Mouse (Mus musculus): ENCODE data around the gene Dctn1. TPM values are rescaled to one million over a fixed set of nuclear protein-coding genes. Genes with fewer than 3 reads are reported as not detected.

The Dctn1 gene
- polyA plus RNA-seq, 1 experiment from 2014 or later: 158 TPM

DNA sequence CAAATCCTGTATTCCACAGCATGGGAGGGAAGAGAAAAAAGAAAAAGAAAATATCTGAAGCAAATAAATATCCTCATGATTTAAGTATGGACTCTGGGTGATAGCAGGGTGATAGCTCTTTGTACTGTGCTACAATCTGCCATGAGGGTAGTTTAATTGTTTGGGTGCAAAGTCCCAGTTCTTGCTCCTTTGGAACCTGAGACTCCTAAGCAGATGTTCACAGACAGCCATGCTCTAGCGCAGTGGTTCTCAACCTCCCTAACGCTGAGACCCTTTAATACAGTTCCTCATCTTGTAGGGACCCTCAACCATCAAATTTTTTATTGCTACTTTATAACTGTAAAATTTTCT is 42.3 kb downstream of the Dctn1 start:
- no peak overlapping the region for H3K27ac ChIP-seq
- no peak overlapping the region for H3K4me2 ChIP-seq (replicated peaks)
- no peaks in the 10 kb centered on the region for H3K36me3 ChIP-seq
- H3K27me3 ChIP-seq: no peaks in the 10 kb centered on the region
- no peak overlapping the region for H3K9ac ChIP-seq
- no peak for ATAC-seq (ENCODE audit: low FRiP score)
- peaks cover 18% of the 10 kb centered on the region for H3K4me1 ChIP-seq
- H3K4me3 ChIP-seq: no peak overlapping the region
- H3K9me3 ChIP-seq (replicated peaks): no peaks in the 10 kb centered on the region
- 85% methylated on average over 2 of the region's 2 CpGs for WGBS

- no peak overlapping the region for H3K27ac ChIP-seq
- peaks cover 23% of the 10 kb centered on the region for H3K4me1 ChIP-seq
- ATAC-seq (ENCODE audit: low FRiP score): no peak
- H3K4me2 ChIP-seq (replicated peaks): no peak overlapping the region
- no peak overlapping the region for H3K9ac ChIP-seq
- H3K27me3 ChIP-seq: no peaks in the 10 kb centered on the region
- H3K4me3 ChIP-seq: no peak overlapping the region
- WGBS: 45% methylated on average over 2 of the region's 2 CpGs
- no peaks in the 10 kb centered on the region for H3K9me3 ChIP-seq (replicated peaks)
- H3K36me3 ChIP-seq: no peaks in the 10 kb centered on the region
Measured at GRCm38 (mm10) chr6:83210495-83210894, 44.8 kb downstream of the Dctn1 start.

GRCm38 (mm10) chr6:83211526-83211925 is 45.8 kb downstream of the Dctn1 start:
- Histone ChIP-seq H3K4me2 (replicated peaks) (no peak overlapping the region), H3K27ac (peak overlapping the region; percentile 23; the same call in 1 of the 2 replicates)

GRCm38 (mm10) chr6:83215002-83215666 is 49.4 kb downstream of the Dctn1 start:
- H3K9me3 ChIP-seq (replicated peaks): no peaks in the 10 kb centered on the region
- H3K36me3 ChIP-seq: no peaks in the 10 kb centered on the region
- peaks cover 21% of the 10 kb centered on the region for H3K4me1 ChIP-seq
- peak; percentile 82 for ATAC-seq (ENCODE audit: low FRiP score)
- no peak overlapping the region for H3K27ac ChIP-seq
- no peaks in the 10 kb centered on the region for H3K27me3 ChIP-seq
- no peak overlapping the region for H3K4me2 ChIP-seq (replicated peaks)
- H3K9ac ChIP-seq: no peak overlapping the region
- no peak overlapping the region for H3K4me3 ChIP-seq
- 21% methylated on average over 7 of the region's 7 CpGs for WGBS

More at GRCm38 (mm10) chr6:83211526-83211925, 45.8 kb downstream of the Dctn1 start:
- no peak overlapping the region for H3K4me3 ChIP-seq
- peak; percentile 32 for ATAC-seq (ENCODE audit: low FRiP score)
- 21% methylated on average over 5 of the region's 5 CpGs for WGBS
- peaks cover 25% of the 10 kb centered on the region for H3K4me1 ChIP-seq
- no peak overlapping the region for H3K9ac ChIP-seq
- H3K9me3 ChIP-seq (replicated peaks): no peaks in the 10 kb centered on the region
- no peaks in the 10 kb centered on the region for H3K36me3 ChIP-seq
- H3K27me3 ChIP-seq: no peaks in the 10 kb centered on the region

DNA sequence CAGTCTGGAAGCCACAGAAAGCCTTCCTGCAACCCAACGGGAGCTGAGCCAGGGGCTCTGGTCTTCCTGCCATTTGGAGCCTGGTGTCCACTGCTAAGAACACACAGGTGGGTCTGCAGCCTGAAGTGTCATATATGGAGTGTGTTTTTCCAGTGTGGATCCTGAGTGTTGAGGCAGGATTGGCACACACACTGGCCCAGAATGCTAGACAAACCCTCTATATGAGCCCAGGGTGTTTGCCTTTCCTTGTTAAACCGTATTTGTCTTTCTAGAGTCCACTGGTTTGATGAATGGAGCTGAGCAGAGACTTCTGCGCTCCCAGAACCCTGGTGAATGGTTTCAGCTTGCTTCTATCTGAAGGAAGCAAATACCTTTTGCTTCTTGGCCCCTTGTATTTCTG is 54.1 kb downstream of the Dctn1 start, which contains the start of gene Slc4a5:
Gene Slc4a5 (plus strand): TSS at position 15 of the 400 bp plus-strand sequence.
- Histone ChIP-seq H3K4me1 (peaks cover 7% of the 10 kb centered on the region; the same call in 1 of the 2 replicates), H3K4me2 (replicated peaks) (no peak within 1 kb of the TSS)
- 78% methylated on average over 3 of the region's 3 CpGs for WGBS

DNA sequence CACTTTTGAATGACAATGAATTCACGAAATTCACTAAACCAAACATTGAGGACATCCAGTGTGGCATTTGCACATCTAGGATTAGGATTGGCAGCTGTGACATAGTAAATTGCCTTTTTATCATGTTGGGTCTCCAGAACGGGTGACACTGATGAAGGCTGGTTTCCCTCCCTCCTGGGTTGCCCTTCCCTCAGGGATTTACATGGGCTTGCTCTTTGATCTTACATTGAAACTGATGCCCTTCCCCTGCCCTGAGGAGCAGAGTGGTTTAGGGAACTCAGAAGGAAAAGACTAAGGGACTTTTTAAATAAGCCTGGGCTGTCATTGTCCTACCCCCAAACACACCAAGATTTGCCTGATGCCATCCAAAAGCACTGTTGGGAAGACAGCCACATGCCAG is 65.8 kb downstream of the Dctn1 start:
- H3K9ac ChIP-seq: no peak overlapping the region
- H3K9me3 ChIP-seq (replicated peaks): no peaks in the 10 kb centered on the region
- H3K4me1 ChIP-seq: peaks cover 12% of the 10 kb centered on the region
- no peak overlapping the region for H3K27ac ChIP-seq
- H3K4me2 ChIP-seq (replicated peaks): no peak overlapping the region
- no peak overlapping the region for H3K4me3 ChIP-seq
- 47% methylated on average over 2 of the region's 2 CpGs for WGBS
- peaks cover 26% of the 10 kb centered on the region; the same call in 1 of the 2 replicates for H3K27me3 ChIP-seq
- no peak for ATAC-seq (ENCODE audit: low FRiP score)
- no peaks in the 10 kb centered on the region for H3K36me3 ChIP-seq

More for the DNA sequence above, 54.1 kb downstream of the Dctn1 start, which contains the start of gene Slc4a5:
- no peaks in the 10 kb centered on the region for H3K9me3 ChIP-seq (replicated peaks)
- ATAC-seq (ENCODE audit: low FRiP score): no peak
- H3K36me3 ChIP-seq: no peaks in the 10 kb centered on the region
- H3K9ac ChIP-seq: no peak within 1 kb of the TSS
- H3K27ac ChIP-seq: no peak within 1 kb of the TSS
- H3K4me3 ChIP-seq: no peak within 1 kb of the TSS
- H3K27me3 ChIP-seq: no peaks in the 10 kb centered on the region

DNA sequence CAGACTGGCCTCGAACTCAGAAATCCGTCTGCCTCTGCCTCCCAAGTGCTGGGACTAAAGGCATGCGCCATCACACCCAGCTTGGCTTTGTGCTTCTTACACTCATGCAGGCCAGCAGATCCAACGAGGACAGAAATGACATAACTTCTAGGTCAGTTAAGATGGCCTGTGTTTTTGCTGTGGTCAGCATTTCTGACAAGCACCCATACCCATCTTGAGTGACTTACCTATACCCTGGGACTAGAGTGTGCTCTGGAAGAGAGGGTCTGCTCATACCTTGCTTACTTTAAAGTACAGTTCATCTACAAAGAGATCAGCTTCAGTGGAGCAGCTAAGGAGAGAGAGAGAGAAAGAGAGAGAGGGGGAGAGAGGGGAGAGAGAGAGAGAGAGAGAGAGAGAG is 67.6 kb downstream of the Dctn1 start:
- Histone ChIP-seq H3K9me3 (replicated peaks) (no peaks in the 10 kb centered on the region), H3K4me2 (replicated peaks) (no peak overlapping the region), H3K4me3 (no peak overlapping the region), H3K4me1 (peaks cover 20% of the 10 kb centered on the region), H3K27me3 (peaks cover 34% of the 10 kb centered on the region), H3K9ac (no peak overlapping the region), H3K36me3 (no peaks in the 10 kb centered on the region), H3K27ac (no peak overlapping the region)
- no peak for ATAC-seq (ENCODE audit: low FRiP score)
- 86% methylated on average over 4 of the region's 4 CpGs for WGBS

- Histone ChIP-seq H3K4me3 (no peak overlapping the region; the same call in 1 of the 2 replicates), H3K9me3 (replicated peaks) (no peaks in the 10 kb centered on the region), H3K36me3 (no peaks in the 10 kb centered on the region), H3K9ac (peak overlapping the region; percentile 41; the same call in 1 of the 2 replicates), H3K4me1 (peaks cover 20% of the 10 kb centered on the region), H3K27ac (0 out of 2 replicates have a peak overlapping the region, but pooled peaks have one; percentile 3), H3K4me2 (replicated peaks) (peak overlapping the region; percentile 32), H3K27me3 (peaks cover 41% of the 10 kb centered on the region)
- ATAC-seq (ENCODE audit: low FRiP score): no peak
- 3% methylated on average over 14 of the region's 14 CpGs for WGBS
Measured at GRCm38 (mm10) chr6:83234280-83234741, 68.6 kb downstream of the Dctn1 start.

DNA sequence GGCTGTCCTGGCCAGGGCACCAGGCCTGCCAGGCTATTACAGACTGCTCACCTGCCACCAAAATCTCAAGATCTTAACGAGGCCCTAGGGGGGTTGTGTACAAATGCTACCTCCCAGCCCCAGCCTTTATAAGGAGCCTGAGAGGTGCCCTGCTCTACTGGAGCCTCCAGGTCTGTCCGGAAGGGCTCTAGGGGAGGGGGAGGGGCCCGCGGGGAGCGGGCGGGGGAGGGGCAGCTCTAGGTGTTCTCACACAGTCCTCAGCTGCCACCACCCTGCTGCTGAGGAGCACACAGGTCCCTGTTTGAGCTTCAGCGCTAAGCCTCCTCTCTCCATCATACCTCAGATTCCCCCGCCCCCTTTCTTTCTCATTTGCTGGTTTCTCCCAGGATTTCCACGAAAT is 71.4 kb downstream of the Dctn1 start:
- Histone ChIP-seq H3K9me3 (replicated peaks) (no peaks in the 10 kb centered on the region), H3K4me1 (peaks cover 20% of the 10 kb centered on the region), H3K27me3 (peaks cover 49% of the 10 kb centered on the region), H3K9ac (peak overlapping the region; percentile 29; the same call in 1 of the 2 replicates), H3K4me2 (replicated peaks) (peak overlapping the region; percentile 43), H3K36me3 (no peaks in the 10 kb centered on the region), H3K27ac (no peak overlapping the region), H3K4me3 (no peak overlapping the region)
- 2% methylated on average over 9 of the region's 9 CpGs for WGBS
- peak; percentile 32; the same call in 1 of the 2 replicates for ATAC-seq (ENCODE audit: low FRiP score)

- ATAC-seq (ENCODE audit: low FRiP score): no peak
- H3K4me2 ChIP-seq (replicated peaks): no peak overlapping the region
- H3K9me3 ChIP-seq (replicated peaks): no peaks in the 10 kb centered on the region
- H3K27ac ChIP-seq: no peak overlapping the region
- H3K9ac ChIP-seq: no peak overlapping the region
- peaks cover 9% of the 10 kb centered on the region; the same call in 1 of the 2 replicates for H3K27me3 ChIP-seq
- WGBS: 65% methylated on average over 10 of the region's 10 CpGs
- no peaks in the 10 kb centered on the region for H3K4me1 ChIP-seq
- H3K4me3 ChIP-seq: no peak overlapping the region
- no peaks in the 10 kb centered on the region for H3K36me3 ChIP-seq
Measured at GRCm38 (mm10) chr6:83244422-83245061, 78.8 kb downstream of the Dctn1 start.

- 0 out of 2 replicates have a peak, but pooled peaks cover 6% of the 10 kb centered on the region for H3K27me3 ChIP-seq
- H3K36me3 ChIP-seq: no peaks in the 10 kb centered on the region
- H3K4me3 ChIP-seq: no peak overlapping the region
- ATAC-seq (ENCODE audit: low FRiP score): no peak
- H3K9me3 ChIP-seq (replicated peaks): no peaks in the 10 kb centered on the region
- H3K4me1 ChIP-seq: no peaks in the 10 kb centered on the region
- H3K27ac ChIP-seq: no peak overlapping the region
- no peak overlapping the region for H3K4me2 ChIP-seq (replicated peaks)
- WGBS: 91% methylated on average over 6 of the region's 6 CpGs
- H3K9ac ChIP-seq: no peak overlapping the region
Measured at GRCm38 (mm10) chr6:83245134-83245533, 79.4 kb downstream of the Dctn1 start.

GRCm38 (mm10) chr6:83245997-83246396 is 80.3 kb downstream of the Dctn1 start:
- H3K9ac ChIP-seq: no peak overlapping the region
- 91% methylated on average over 1 of the region's 1 CpGs for WGBS

More at GRCm38 (mm10) chr6:83245997-83246396, 80.3 kb downstream of the Dctn1 start:
- Histone ChIP-seq H3K27ac (no peak overlapping the region), H3K36me3 (no peaks in the 10 kb centered on the region), H3K27me3 (no peaks in the 10 kb centered on the region), H3K4me2 (replicated peaks) (no peak overlapping the region), H3K4me3 (no peak overlapping the region), H3K9me3 (replicated peaks) (no peaks in the 10 kb centered on the region), H3K4me1 (no peaks in the 10 kb centered on the region)
- ATAC-seq (ENCODE audit: low FRiP score): no peak

All from hindbrain, embryonic 12.5 days (tissue).